Comparison of ENCODE assay signal across 12 mouse cellular contexts in the genomic region with DNA sequence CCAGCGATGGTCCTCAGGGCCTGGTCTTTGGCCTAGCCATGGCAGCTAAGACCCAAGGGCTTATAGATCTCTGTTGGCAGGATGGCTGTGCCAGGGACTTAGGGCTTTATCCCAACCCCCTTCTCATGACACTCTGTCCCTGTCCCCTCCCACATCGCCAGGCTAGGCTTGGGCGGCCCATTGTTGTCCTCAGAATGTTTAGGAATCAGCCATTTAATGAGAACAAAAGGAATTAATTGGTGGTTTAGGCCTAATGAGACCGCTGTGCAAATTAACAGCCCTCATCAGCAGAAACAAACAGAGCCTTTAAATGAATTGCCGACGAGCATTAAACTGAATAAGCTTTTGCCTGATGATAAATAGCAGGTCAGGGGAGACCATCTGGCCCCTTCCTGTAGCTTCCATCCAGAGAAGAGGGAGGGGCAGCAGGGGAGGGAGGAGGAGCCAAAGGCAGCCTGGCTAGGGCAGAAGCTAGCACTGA.
DNase-seq lines count a peak whose midpoint lies in the region; ATAC-seq and TF ChIP-seq lines count a peak whose summit lies in the region.
"Had no signal": no experiment of that assay in that cellular context is flagged by ENCODE, and none has a peak within 500 bp of the region (broad histone marks: within the 10 kb centered on the region; RNA-seq: fewer than 3 reads in every experiment).

No protein-coding gene starts in this region.

- no peak overlapping the region for H3K4me3 ChIP-seq in intestine, embryonic 14.5 days (ENCODE audit: low read depth, low read length)
- H3K4me3 ChIP-seq in intestine, embryonic 16.5 days (ENCODE audit: low read length), result no peak overlapping the region
- H3K4me3 ChIP-seq in forebrain, embryonic 10.5 days, result no peak overlapping the region
- no peak overlapping the region for H3K4me3 ChIP-seq in kidney, postnatal 0 days (replicated peaks; ENCODE audit: low read depth, low read length)
- H3K4me3 ChIP-seq in neural tube, embryonic 14.5 days (ENCODE audit: low read depth, low read length), result no peak overlapping the region
- H3K4me3 ChIP-seq: liver, embryonic 13.5 days had no signal

- 30% methylated on average over 6 of the region's 6 CpGs for WGBS in intestine, embryonic 14.5 days
- 28% methylated on average over 6 of the region's 6 CpGs for WGBS in intestine, embryonic 16.5 days
- 21% methylated on average over 6 of the region's 6 CpGs for WGBS in forebrain, embryonic 10.5 days
- WGBS in kidney, postnatal 0 days, result 18% methylated on average over 6 of the region's 6 CpGs
- WGBS in neural tube, embryonic 14.5 days, result 11% methylated on average over 6 of the region's 6 CpGs

- TF ChIP-seq CTCF in kidney, postnatal 0 days (IDR thresholded peaks at IDR 0.05; ENCODE audit: low read depth), result no peak

- H3K4me1 ChIP-seq in intestine, embryonic 14.5 days (replicated peaks; ENCODE audit: control insufficient read depth, insufficient read depth, low read length), result peaks cover 5% of the 10 kb centered on the region; the same call in 1 of the 2 replicates
- H3K4me1 ChIP-seq in intestine, embryonic 16.5 days (ENCODE audit: control insufficient read depth, insufficient read depth, low read length), result 0 out of 2 replicates have a peak, but pooled peaks cover 4% of the 10 kb centered on the region
- H3K4me1 ChIP-seq in forebrain, embryonic 10.5 days, result peaks cover 28% of the 10 kb centered on the region
- H3K4me1 ChIP-seq in kidney, postnatal 0 days (replicated peaks; ENCODE audit: insufficient read depth, low read length), result peaks cover 3% of the 10 kb centered on the region; the same call in 1 of the 2 replicates
- peaks cover 4% of the 10 kb centered on the region; the same call in 1 of the 2 replicates for H3K4me1 ChIP-seq in neural tube, embryonic 14.5 days (ENCODE audit: control insufficient read depth, insufficient read depth, low read length)
- H3K4me1 ChIP-seq: liver, embryonic 13.5 days had no signal

- DNase-seq in intestine, embryonic 14.5 days (ENCODE audit: low spot score), result no peak
- peak; percentile 50 for DNase-seq in forebrain, embryonic 10.5 days (ENCODE audit: extremely low spot score, low spot score)
- peak; percentile 88 for DNase-seq in kidney, postnatal 0 days (ENCODE audit: low spot score)
- no peak for DNase-seq in left cerebral cortex, postnatal 14 days (ENCODE audit: low spot score in 2 of 2)
- DNase-seq in ovary, adult 18-20 months (ENCODE audit: low spot score), result no peak
- DNase-seq in urinary bladder, postnatal 25 days (ENCODE audit: low spot score), result no peak
- DNase-seq: adrenal gland, adult 8-10 months; heart, postnatal 36 days; liver, embryonic 13.5 days; right cerebral cortex, postnatal 4 days had no signal

- ATAC-seq in intestine, embryonic 14.5 days (replicated peaks; ENCODE audit: low FRiP score, low TSS enrichment, low read depth), result 0 out of 2 replicates have a peak, but pooled peaks have one; percentile 53
- no peak for ATAC-seq in intestine, embryonic 16.5 days
- ATAC-seq in kidney, postnatal 0 days (replicated peaks; ENCODE audit: low FRiP score, low read depth), result no peak
- ATAC-seq in neural tube, embryonic 14.5 days (ENCODE audit: low read depth), result peak; percentile 95

- H3K9ac ChIP-seq in intestine, embryonic 14.5 days (ENCODE audit: low read length), result no peak overlapping the region
- H3K9ac ChIP-seq in intestine, embryonic 16.5 days (ENCODE audit: low read depth, low read length), result no peak overlapping the region
- no peak overlapping the region for H3K9ac ChIP-seq in kidney, postnatal 0 days (ENCODE audit: low read depth, low read length)
- H3K9ac ChIP-seq in neural tube, embryonic 14.5 days (replicated peaks; ENCODE audit: low read depth, low read length), result no peak overlapping the region
- H3K9ac ChIP-seq: liver, embryonic 13.5 days had no signal

- H3K4me2 ChIP-seq in intestine, embryonic 14.5 days (ENCODE audit: low read length), result no peak overlapping the region
- no peak overlapping the region for H3K4me2 ChIP-seq in intestine, embryonic 16.5 days (ENCODE audit: low read depth, low read length)
- H3K4me2 ChIP-seq in kidney, postnatal 0 days (ENCODE audit: low read length), result no peak overlapping the region
- no peak overlapping the region for H3K4me2 ChIP-seq in neural tube, embryonic 14.5 days (ENCODE audit: low read depth, low read length)
- H3K4me2 ChIP-seq: liver, embryonic 13.5 days had no signal

- no peak overlapping the region for H3K27ac ChIP-seq in intestine, embryonic 14.5 days (ENCODE audit: low read depth)
- no peak overlapping the region for H3K27ac ChIP-seq in intestine, embryonic 16.5 days (ENCODE audit: low read length)
- H3K27ac ChIP-seq in forebrain, embryonic 10.5 days, result peak overlapping the region; percentile 51
- H3K27ac ChIP-seq in kidney, postnatal 0 days, result no peak overlapping the region
- H3K27ac ChIP-seq in neural tube, embryonic 14.5 days (ENCODE audit: low read depth, low read length), result peak overlapping the region; percentile 70; the same call in 1 of the 2 replicates
- H3K27ac ChIP-seq: liver, embryonic 13.5 days had no signal

- H3K27me3 ChIP-seq in intestine, embryonic 14.5 days (replicated peaks; ENCODE audit: control insufficient read depth, insufficient read depth, low read length), result no peaks in the 10 kb centered on the region
- no peaks in the 10 kb centered on the region for H3K27me3 ChIP-seq in intestine, embryonic 16.5 days (replicated peaks; ENCODE audit: control insufficient read depth, insufficient read depth, low read length)
- peaks cover 95% of the 10 kb centered on the region for H3K27me3 ChIP-seq in forebrain, embryonic 10.5 days (ENCODE audit: poor library complexity, severe bottlenecking)
- H3K27me3 ChIP-seq in kidney, postnatal 0 days (ENCODE audit: insufficient read depth, low read length), result no peaks in the 10 kb centered on the region
- peaks cover under 1% of the 10 kb centered on the region; the same call in 1 of the 2 replicates for H3K27me3 ChIP-seq in neural tube, embryonic 14.5 days (ENCODE audit: control insufficient read depth, insufficient read depth, low read length)

- H3K9me3 ChIP-seq in intestine, embryonic 14.5 days (ENCODE audit: control insufficient read depth, low read length), result peaks cover 7% of the 10 kb centered on the region; the same call in 1 of the 2 replicates
- H3K9me3 ChIP-seq in intestine, embryonic 16.5 days (ENCODE audit: control insufficient read depth, low read length), result 0 out of 2 replicates have a peak, but pooled peaks cover 6% of the 10 kb centered on the region
- H3K9me3 ChIP-seq in forebrain, embryonic 10.5 days, result peaks cover 18% of the 10 kb centered on the region
- H3K9me3 ChIP-seq in kidney, postnatal 0 days (replicated peaks; ENCODE audit: low read length), result 0 out of 2 replicates have a peak, but pooled peaks cover 7% of the 10 kb centered on the region
- H3K9me3 ChIP-seq in neural tube, embryonic 14.5 days (ENCODE audit: control insufficient read depth, low read length), result peaks cover 7% of the 10 kb centered on the region; the same call in 1 of the 2 replicates
- H3K9me3 ChIP-seq: liver, embryonic 13.5 days had no signal

- intact Hi-C loops in left cerebral cortex, postnatal 14 days (cut with DNase I), result no loop called here

- H3K36me3 ChIP-seq in intestine, embryonic 14.5 days (ENCODE audit: control insufficient read depth, insufficient read depth, low read length), result no peaks in the 10 kb centered on the region
- H3K36me3 ChIP-seq in intestine, embryonic 16.5 days (ENCODE audit: control insufficient read depth, insufficient read depth, low read length), result no peaks in the 10 kb centered on the region
- no peaks in the 10 kb centered on the region for H3K36me3 ChIP-seq in forebrain, embryonic 10.5 days (replicated peaks)
- no peaks in the 10 kb centered on the region for H3K36me3 ChIP-seq in kidney, postnatal 0 days (ENCODE audit: insufficient read depth, low read length)
- no peaks in the 10 kb centered on the region for H3K36me3 ChIP-seq in neural tube, embryonic 14.5 days (ENCODE audit: control insufficient read depth, insufficient read depth, low read length)
- H3K36me3 ChIP-seq: liver, embryonic 13.5 days had no signal

Comparison
In these comparisons a context has a peak if more than half of its experiments do, and no peak if none do; other contexts are left out.
1. ATAC-seq: peak in intestine, embryonic 14.5 days (single experiment) and neural tube, embryonic 14.5 days (single experiment); none in intestine, embryonic 16.5 days (single experiment) and kidney, postnatal 0 days (single experiment).
2. DNase-seq: peak in forebrain, embryonic 10.5 days (single experiment) and kidney, postnatal 0 days (single experiment); none in intestine, embryonic 14.5 days (single experiment), left cerebral cortex, postnatal 14 days (0 of 2), ovary, adult 18-20 months (single experiment) and urinary bladder, postnatal 25 days (single experiment).
3. H3K27ac ChIP-seq: peak in forebrain, embryonic 10.5 days (single experiment) and neural tube, embryonic 14.5 days (single experiment); none in intestine, embryonic 14.5 days (single experiment), intestine, embryonic 16.5 days (single experiment) and kidney, postnatal 0 days (single experiment).